Mouse (Mus musculus) liver, embryonic 14.5 days (tissue): ENCODE data around the gene Unc13a.

Experiments
- CTCF ChIP-seq: IDR thresholded peaks from 2 replicates; pipeline ENCODE4 v1.5.1; 2016; ENCODE audit warnings: antibody characterized with exemption, low read depth, control low read depth
- EP300 ChIP-seq: IDR thresholded peaks from 2 replicates; pipeline ENCODE4 v1.6.1; 2016; ENCODE audit warnings: antibody characterized with exemption, low read depth

GRCm38 (mm10) chr8:71670198-71670597 is 1.4 kb downstream of the Unc13a start:
- no peak for TF ChIP-seq EP300
- no peak for TF ChIP-seq CTCF
